Mouse (Mus musculus) gastrocnemius, postnatal 36 days (tissue): ENCODE results near the gene Vsnl1. TPM values are rescaled to one million over a fixed set of nuclear protein-coding genes. Genes with fewer than 3 reads are reported as not detected.
A peak's percentile ranks its signal among the peaks of the same experiment; 100 is the strongest.

Experiments
- DNase-seq, 2 experiments: peaks; one replicate each; pipeline ENCODE4 v3.0.0; 2022
- intact Hi-C: fragments of 180-260 bp; cut with DNase I; formaldehyde crosslinking; loops from one replicate; pipeline ENCODE4 v1.15.1; 2025
- long read RNA-seq, 2 experiments: library from polyadenylated mRNA; stranded (forward); transcript quantifications; one replicate each; pipeline ENCODE4 v2.0.0; 2021
- total RNA-seq, 2 experiments: library from RNA; stranded (reverse); gene quantifications; 2 replicates each; pipeline ENCODE4 v1.2.3; 2021

Vsnl1 gene
- not detected for total RNA-seq
- long read RNA-seq, experiment 1: 0 reads
- long read RNA-seq, experiment 2: 0 reads

DNA sequence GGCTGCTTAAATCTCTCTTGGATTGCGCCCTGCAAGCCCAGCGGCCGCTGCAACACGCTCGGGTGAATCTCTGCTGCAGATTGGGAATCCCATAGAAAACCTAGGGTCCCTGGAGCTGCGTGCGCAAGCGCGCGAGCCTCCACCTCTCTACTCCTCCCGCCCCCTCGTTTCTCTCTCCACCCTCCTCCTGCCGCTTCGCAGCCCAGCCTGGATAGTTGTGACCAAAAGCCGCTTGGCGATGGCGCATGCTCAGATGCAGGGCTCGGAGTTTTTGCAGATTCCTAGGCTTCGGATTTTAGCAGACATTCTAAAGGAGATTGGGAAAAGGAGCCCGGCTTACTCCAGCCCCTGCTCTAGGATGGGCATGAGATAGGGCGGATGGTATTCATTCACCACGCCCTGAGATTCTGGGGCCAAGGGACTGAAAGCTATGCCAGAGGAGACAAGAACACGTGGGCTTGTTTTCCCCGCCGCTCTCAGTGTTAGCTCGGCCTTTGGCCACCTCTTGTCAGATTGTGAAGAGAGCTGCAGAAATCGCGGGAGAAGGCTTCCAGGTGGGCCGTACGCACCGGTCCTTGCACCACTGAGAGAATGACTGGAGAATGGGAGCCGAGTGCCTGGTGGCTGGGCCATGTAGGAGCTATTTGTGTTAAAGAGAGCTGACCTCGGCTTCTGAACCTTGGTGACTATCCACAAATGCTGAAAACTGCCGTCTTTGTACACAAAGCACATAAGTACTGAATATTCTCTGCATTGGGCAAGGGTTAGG lies at the start of gene Vsnl1:
Gene Vsnl1, minus strand, starts transcription at position 117 of the 769 bp plus-strand sequence.
- intact Hi-C loops: no loop called here
- peak; percentile 21 to 22 for DNase-seq

DNA sequence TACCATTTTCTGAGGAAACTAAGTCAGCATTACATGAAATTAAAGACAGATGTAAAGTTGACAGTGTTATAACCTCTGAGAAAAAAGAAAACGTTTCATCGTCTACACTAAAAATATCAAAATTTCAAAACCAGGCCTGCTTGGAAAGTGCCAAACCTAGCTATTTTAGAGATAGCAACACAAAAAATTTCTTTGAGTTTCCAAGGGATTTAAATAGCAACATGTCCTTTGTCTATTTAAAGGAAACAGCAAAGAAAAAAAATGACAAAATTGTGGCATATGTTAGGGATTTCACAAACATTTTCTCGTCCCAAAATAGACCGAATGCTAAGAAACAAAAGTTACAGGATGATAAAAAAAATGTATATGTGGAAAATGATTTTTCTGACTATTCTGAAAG lies 20.2 kb upstream of the Vsnl1 start:
- intact Hi-C loops: no loop called here
- no peak for DNase-seq

DNA sequence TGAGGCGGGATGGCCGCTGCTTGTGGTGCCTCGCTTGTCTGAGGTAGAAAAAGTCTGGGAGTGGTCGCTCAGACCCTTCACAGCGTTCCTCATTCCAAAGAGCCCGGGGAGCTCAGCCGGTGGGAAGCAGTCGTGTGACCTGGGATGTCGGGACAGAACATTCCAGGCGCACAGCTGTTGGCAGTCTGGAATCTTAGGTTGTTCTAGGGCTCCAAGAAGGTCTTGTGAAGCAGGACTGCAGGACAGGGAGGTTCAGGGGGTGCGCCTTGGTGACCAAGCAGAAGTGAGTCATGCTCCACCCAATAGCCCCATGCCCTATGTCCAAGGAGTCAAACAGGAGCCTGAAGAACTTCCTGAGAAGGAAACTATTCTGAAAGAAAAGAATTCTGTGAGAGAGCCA lies 19.8 kb upstream of the Vsnl1 start:
- intact Hi-C loops: no loop called here
- no peak for DNase-seq

DNA sequence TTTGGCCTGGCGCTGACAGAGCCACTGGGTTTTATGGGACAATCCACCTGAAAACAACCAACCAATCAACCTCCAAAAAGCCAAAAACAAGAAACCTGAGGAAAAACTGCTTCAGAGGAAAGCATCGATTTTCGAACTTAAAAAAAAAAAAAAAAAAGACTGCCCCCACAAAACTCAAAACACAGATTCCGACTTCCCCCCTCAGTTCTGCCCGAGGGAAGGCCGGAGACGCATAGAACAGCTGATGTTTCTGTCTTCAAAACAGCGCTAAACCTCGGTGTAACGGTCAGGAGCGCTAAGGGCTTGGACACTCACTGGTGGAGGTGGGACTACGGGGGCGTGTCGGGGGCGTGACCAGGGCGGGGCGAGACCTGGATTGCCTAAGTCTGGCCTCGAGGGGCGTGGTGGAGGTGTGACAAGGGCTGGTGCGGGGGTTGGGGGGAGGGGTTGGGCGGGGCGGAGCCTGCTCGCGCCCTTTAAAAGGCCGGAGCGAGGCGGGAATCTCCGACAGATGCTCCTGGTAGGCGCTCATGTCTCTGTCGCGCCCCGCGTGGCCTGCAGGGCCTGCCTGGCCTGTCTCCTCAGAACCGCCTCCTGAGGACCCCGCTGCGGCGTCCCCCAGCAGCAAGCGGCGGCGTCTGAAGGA lies 19.3 kb upstream of the Vsnl1 start, which contains the start of gene Rad51ap2:
Gene Rad51ap2, plus strand, starts transcription at position 531 of the 646 bp plus-strand sequence.
- intact Hi-C loops: no loop called here
- DNase-seq: peak; percentile 71 to 80

DNA sequence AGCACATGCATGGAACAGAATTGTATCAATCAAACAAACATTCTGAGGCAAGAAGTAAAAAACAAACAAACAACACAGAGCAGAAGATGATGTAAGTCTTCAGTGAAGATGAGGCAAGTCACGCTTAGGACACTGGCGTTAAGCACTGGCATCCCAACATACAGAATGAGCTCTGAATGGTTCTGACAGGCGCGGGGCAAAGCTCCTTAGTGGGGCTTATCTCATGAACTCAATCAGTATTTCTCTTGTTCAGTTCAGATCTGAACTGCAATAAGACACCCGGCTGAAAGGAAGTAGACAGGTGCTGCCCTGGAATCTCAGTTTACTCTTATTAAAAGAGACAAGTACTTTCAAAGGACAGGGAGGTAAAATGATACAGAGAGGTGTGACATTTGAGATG lies 17.7 kb upstream of the Vsnl1 start:
- no peak for DNase-seq
- intact Hi-C loops: no loop called here

DNA sequence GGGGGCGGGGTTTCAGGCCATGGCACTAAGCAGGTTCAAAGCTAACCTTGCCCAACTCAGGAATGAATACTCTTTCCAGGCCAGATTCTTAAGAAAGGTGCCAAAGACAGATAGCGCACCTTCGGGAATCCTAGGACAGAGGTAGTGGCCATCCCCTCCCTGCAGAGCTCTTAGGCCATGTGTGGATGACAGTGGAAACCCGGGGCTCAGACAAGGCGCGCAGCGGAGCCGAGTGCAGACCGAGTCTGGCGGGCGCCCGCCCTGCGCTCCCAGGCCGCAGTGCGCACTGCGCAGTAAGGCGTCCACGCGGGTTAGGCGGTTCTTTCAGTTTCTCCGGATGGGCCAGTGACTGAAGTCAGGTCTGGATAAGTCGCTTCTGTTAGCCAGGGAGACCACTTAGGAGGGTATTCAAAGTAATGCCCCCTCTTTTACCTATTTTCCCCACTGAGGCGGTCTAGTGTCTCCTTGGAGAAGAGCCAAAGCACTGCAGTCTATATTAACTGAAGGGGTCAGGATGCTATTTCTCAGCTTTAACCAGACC lies 1.6 kb upstream of the Vsnl1 start:
- no peak for DNase-seq
- intact Hi-C loops: no loop called here

DNA sequence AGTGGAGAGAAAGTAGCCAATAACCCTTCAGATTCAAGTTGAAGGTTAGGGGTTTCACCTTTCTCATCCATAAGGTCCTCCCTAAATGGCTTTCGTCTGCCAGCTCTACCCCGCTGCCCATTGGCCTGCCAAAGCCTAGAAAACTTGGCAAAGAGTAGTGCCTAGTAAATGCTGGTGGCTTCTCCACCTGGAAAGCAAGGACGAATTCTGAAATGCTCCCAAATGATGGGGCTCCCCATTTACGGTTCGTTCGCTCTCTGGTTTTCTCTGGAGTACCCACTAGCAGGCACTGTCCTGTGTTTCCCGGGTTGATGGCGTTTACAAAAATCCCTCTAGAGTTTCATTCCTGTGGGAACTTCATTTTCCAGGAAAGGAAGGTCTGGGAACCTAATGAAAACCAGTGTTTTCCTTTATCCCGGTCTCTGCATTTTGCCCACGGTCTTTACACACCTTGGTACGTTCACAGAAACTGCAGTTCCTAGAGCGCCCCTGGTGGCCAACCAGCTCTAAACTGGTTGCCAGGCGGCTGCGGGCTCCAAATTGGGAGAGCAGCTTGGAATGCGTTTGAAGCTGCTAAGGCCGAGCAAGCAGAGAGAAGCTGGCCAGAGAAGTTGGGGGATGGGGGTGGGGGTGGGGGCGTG lies 973 bp upstream of the Vsnl1 start:
- peak; percentile 30 to 61 for DNase-seq
- intact Hi-C loops: no loop called here

DNA sequence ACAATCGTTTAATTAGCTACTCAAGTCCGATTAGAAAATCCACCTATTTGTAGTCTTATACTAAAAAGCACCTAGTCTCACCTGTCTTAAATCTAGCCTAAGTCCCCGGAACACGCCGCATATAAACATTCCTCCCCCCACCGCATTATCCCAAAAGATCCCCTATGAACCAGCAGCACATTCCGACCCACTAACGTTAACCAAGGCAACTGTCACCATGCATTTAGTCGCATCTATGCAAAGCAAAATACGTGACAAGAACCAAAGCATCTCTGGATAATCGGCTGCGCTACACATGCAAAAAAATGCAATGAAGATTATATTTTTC lies 426 bp downstream of the Vsnl1 start:
- intact Hi-C loops: no loop called here
- no peak for DNase-seq

DNA sequence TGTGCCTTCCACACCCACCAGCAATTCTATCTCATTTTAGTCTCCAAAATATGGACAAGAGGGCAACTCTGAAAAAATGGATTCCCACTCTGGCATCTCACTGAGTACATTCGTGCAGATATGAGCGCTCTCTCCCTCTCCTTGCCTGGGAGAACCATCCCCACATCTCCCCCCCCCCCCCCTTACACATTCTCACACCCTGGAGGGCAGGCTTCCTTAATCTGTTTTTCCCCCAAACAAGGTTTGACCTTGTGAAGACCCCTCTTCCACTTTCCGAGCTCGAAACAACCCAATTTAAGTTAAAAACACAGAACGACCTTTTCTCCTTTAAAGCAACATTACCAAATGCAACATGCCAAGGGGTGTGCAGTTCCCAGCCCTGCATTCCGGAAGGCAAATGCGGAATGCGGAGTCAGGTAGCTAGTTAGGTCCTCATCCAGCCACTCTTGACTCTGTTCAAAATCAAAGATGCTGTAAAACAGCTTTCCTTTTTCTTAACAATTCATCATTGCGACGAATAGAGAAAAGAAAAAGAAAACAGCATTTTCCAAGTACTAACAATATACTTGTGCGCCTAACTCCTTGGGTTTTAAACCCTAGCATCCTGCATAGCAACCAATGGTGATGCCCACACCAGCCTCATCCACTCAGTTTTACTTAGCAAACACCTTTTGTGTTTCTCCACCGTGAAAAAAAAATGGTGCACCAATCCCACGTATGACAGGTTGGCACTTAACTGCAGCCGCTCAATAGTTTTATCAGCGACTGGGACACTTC lies 979 bp downstream of the Vsnl1 start:
- DNase-seq: no peak
- intact Hi-C loops: no loop called here

DNA sequence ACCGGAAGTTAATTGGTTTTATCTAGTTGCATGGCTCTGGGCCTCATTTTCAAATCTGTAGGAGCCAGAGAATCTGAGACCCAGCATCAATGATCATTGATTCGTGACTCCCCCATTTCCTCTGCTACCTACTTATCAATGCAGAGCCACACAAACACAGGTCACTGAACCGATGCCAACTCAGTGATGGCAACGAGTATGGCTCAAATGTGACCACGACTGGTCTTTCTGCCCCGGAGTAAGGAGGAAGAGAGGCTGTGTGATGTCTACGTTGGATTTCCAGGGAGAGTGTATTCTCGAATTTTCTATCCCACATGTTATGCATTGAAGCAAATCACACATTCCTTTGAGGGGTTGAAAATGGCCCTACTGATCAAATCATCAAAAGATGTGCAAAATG lies 2.0 kb downstream of the Vsnl1 start:
- intact Hi-C loops: no loop called here
- no peak for DNase-seq

DNA sequence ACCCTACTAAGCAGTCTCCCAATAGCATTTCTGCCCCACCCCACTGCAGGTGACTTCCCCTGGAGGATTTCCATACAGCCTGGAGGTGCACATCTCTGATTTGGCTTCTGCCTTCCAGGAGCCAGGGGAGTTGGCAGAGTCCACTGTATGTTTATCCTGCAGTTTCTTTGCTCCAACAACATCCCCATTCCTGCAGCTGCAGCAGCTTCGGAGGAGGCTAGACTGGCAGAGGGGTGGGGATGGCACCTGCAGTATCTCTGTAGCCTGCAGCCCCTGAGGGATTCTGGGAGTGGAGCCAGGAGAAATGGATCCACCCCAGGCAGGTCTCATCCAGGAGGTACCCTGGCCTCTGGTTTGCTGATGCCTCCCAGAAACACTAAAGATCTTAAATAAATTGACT lies 2.7 kb downstream of the Vsnl1 start:
- intact Hi-C loops: no loop called here
- no peak for DNase-seq

DNA sequence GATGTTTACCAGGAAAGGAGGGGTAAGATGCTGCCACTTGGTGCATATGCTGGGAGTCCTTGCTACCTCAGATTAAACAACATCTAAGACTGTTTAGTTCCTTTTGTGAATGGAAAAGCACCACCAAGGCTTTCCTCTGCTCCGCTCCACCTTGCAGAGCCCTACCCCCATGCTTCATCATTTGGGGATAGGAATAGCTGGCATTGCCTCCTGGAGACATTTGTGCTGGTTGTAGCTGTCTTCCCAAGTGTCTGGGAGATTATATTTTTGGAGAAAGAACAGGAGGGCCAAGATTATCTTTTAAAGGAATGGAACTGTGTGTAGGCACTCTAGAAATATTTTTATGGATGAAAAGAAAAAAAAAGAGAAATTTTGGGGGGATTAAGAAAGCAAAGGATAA lies 3.3 kb downstream of the Vsnl1 start:
- DNase-seq: no peak
- intact Hi-C loops: no loop called here

DNA sequence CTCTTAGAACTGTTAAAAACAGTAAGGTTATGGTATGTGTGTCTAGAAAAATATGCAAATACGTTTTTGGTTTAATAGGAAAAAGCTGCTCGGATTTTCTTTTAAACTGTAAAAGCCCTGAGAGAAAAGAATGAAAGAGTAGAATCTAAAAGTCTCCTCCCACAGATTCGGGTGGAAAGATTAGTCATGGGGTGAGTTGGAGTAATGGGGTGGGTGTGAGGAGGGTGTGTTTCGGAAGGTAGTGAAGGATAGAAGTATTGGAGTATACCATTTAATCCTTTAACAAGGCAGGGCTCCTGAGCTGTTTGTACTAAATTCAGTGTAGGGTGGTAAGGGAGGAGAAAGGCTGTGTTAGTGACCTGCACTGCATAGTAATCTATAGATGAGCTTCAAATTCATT lies 9.0 kb downstream of the Vsnl1 start:
- intact Hi-C loops: no loop called here

DNA sequence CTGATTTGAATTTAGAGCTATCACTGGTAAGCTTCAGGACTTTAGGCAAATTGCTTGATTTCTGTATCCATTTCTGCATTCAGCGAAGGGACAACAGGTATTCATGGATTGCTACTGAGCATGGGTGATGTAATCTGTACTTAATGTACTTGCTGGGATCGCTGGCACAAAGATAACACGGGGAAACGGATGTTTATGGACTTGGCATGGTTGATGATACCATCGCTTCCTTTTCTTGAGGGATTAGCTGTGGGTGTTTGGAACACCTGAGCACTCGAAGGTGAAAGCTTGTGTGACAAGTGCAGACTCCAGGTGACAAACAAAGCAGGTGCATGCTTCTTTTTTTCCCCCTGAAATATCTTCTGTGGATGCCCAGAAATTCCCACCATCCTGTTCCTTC lies 18.3 kb downstream of the Vsnl1 start:
- intact Hi-C loops: no loop called here
- no peak for DNase-seq

More for the DNA sequence above, 9.0 kb downstream of the Vsnl1 start:
- no peak for DNase-seq

DNA sequence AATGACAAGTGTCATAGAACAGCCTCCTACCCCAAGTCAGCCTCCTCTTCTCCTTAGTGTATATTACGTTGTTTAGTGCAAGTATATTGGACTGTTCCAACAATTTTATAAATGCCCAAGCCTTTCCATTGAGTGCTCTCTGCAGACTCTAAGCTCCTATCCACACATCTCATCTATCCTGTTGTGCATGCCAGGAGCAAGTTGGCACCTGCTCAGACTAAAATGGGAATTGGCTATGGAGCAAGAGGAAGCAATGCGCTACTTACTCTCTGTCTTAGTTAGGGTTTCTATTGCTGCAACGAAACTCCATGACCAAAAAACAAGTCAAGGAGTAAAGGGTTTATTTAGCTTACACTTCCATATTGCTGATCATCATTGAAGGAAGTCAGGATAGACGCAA lies 28.7 kb downstream of the Vsnl1 start:
- intact Hi-C loops: no loop called here
- DNase-seq: no peak

DNA sequence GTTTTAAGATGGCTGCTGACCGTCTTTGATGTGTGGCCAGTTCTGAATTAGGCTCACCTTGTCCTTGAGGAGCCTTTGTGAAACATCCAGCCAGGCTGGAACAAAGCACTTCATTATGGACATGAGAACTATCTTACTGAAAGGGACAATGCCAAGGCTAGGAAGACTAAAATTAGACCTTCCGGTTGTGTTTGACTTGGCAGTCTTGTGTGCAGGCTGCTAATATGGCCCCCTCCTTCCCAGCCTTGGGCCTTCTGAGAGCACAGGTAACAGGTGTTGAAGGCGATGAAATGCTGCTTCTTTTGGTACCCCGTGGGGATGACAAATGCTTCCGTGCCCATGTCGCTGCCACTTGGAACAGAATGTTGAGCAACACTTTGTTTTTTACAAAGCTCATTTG lies 37.6 kb downstream of the Vsnl1 start:
- intact Hi-C loops: no loop called here
- DNase-seq: no peak

DNA sequence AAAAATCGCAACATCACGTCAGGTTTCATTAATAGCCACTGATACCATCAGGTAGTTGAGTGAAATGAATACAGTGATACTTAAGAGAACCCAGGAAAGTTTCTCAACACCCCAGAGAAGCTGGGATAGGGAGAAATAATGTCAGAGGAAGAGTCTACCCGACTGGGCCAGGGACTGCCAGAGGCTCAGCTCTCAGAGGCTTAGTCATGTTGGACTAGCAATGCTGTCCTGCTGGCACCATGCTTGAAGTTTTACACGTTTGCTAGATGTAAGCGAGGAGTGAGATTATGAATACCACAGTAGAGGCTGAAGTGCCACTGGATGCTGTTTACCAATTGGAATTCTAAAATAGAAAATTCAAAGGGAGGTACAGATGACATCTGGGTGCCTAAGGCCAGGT lies 39.4 kb downstream of the Vsnl1 start:
- intact Hi-C loops: no loop called here
- no peak for DNase-seq

DNA sequence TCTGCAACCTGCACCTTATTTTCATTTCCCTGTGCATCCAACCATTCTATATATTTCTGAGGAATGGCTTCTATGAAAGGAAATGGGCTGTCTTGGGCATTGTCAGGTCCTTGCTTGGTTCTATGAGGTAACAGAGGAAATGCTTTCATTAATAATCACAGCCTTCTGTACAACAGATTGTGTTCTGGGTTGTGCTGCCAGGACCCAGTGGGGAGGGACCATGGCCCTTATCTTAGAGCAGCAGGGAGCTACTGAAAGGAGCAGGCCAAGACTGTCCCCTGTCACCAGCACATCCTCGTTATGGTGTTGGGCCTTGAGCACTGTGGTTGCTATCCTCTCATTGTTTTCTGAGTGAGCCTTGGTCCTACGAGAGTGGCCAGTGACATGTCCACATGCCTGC lies 40.9 kb downstream of the Vsnl1 start:
- intact Hi-C loops: no loop called here
- no peak for DNase-seq

DNA sequence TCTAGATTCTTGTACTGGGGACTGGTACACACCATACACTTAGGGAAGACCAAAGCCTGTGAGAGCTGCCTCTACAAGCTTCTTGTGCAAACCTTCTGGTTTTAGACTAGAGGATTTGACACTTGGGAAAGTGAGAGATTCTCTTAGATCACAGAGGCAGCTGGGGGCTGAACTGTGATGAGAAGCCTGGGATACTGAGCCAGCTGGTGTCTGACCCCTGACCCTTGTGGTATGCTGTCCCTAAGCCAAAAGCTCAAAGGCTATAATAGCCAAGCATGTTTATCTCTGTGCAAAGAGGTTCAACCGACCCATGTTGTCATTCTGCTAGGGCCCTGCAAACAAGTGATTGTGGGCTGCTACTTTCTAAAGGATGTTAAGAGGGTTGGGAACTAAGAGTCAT lies 43.9 kb downstream of the Vsnl1 start:
- intact Hi-C loops: no loop called here
- DNase-seq: no peak

DNA sequence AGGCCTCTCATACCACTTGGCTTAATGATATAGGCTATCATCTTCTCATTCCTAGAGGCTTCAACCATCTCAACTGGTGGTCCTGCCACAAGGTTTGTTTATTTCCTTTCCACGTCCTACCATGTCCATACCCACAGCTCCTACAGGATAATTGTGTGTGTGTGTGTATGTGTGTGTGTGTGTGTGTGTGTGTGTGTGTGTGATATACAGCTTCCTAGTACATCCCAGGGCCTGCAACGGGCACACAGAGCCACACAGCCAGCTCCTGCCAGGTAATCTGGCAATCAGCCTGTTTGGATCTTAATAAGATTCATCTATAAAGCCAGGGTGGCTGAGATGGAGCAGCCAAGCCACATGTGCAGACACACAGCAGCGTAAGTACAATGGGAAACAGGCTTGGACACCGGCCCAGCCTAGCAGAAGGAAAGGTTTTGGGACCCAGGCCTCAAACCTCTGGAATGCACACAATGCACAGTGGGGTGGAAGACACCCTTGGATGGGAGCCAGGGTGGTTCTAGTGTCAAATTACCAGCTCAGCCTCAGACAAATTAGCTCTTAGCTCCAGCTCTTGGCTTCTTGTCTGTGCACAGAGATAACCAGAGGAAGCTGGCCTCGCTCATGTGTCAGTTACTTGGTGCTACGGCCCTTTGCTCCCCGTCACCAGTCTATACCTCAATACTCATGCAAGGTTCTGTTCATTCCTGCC lies 45.0 kb downstream of the Vsnl1 start:
- no peak for DNase-seq
- intact Hi-C loops: no loop called here
